Mouse (Mus musculus): ENCODE results near the gene D8Ertd738e. TPM values are rescaled to one million over a fixed set of nuclear protein-coding genes. Genes with fewer than 3 reads are reported as not detected.
A peak's percentile ranks its signal among the peaks of the same experiment; 100 is the strongest.

D8Ertd738e gene
- polyA plus RNA-seq, 1 experiment from 2014 or later, result 339 TPM

DNA sequence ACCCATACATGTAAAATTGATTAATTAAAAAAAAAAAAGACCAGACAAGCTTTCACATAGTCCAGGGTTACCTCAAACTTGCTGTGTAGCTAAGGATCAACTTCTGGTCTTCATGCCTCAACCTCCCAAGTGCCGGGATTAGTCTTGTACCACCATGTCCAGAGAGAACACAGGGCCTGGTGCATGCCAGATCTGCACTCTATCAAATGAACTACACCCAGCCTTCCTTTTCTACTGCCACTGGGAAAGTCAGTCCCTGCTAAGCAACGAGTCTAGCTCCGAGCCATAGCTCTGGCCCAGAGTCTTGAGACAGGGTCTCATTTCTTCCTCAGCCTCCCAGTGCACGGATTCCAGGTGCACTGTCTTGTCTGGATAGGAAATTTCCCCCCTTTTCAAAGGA, 36.2 kb downstream of the D8Ertd738e start:
- H3K36me3 ChIP-seq (ENCODE audit: insufficient read depth, low read length), result peaks cover 48% of the 10 kb centered on the region
- H3K4me3 ChIP-seq (ENCODE audit: low read depth, low read length), result no peak overlapping the region
- H3K4me2 ChIP-seq (replicated peaks; ENCODE audit: low read depth, low read length), result no peak overlapping the region
- H3K27me3 ChIP-seq (replicated peaks; ENCODE audit: insufficient read depth, low read length), result no peaks in the 10 kb centered on the region
- ATAC-seq, result no peak
- H3K27ac ChIP-seq (ENCODE audit: low read length), result no peak overlapping the region
- H3K9me3 ChIP-seq (ENCODE audit: low read length), result no peaks in the 10 kb centered on the region
- H3K4me1 ChIP-seq (ENCODE audit: insufficient read depth, low read depth, low read length), result no peaks in the 10 kb centered on the region
- no peak overlapping the region for H3K9ac ChIP-seq (replicated peaks; ENCODE audit: low read depth)
- no peak for DNase-seq (ENCODE audit: low spot score)
- TF ChIP-seq CTCF (IDR thresholded peaks at IDR 0.05) (no peak), EP300 (IDR thresholded peaks at IDR 0.05) (no peak)
- 88% methylated on average over 4 of the region's 4 CpGs for WGBS

GRCm38 (mm10) chr8:84211881-84212563, 37.5 kb downstream of the D8Ertd738e start:
- 80% methylated on average over 31 of the region's 31 CpGs for WGBS
- peaks cover 43% of the 10 kb centered on the region for H3K36me3 ChIP-seq (ENCODE audit: insufficient read depth, low read length)
- DNase-seq (ENCODE audit: low spot score), result no peak
- no peak overlapping the region for H3K4me2 ChIP-seq (replicated peaks; ENCODE audit: low read depth, low read length)
- no peak overlapping the region for H3K9ac ChIP-seq (replicated peaks; ENCODE audit: low read depth)
- H3K27ac ChIP-seq (ENCODE audit: low read length), result no peak overlapping the region
- H3K9me3 ChIP-seq (ENCODE audit: low read length), result no peaks in the 10 kb centered on the region
- no peaks in the 10 kb centered on the region for H3K27me3 ChIP-seq (replicated peaks; ENCODE audit: insufficient read depth, low read length)
- H3K4me1 ChIP-seq (ENCODE audit: insufficient read depth, low read depth, low read length), result no peaks in the 10 kb centered on the region; the same call in 1 of the 2 replicates
- ATAC-seq, result no peak
- TF ChIP-seq EP300 (IDR thresholded peaks at IDR 0.05) (no peak), CTCF (IDR thresholded peaks at IDR 0.05) (no peak)
- H3K4me3 ChIP-seq (ENCODE audit: low read depth, low read length), result no peak overlapping the region

DNA sequence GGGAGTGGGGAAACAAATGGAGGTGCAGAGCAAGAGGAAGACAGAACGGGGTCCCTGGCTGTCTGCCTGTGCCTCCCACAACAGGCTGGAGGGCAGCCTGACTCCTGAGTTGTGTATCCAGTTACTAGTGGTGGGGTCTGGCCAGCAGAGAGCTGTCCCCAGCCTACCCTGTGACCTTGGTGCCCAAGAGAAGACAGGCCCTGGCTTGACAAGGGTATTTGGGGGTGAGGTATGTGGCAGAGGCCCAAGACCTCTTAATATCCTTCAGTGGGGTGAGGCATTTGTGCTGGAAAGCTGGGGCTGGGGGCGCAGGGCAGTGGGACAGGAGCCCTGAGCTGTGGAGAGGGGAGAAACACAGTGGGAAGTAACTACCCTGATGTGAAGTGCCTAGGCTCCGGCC, 38.3 kb downstream of the D8Ertd738e start:
- TF ChIP-seq CTCF (IDR thresholded peaks at IDR 0.05) (no peak), EP300 (IDR thresholded peaks at IDR 0.05) (no peak)
- Histone ChIP-seq H3K36me3 (ENCODE audit: insufficient read depth, low read length) (peaks cover 45% of the 10 kb centered on the region), H3K9ac (replicated peaks; ENCODE audit: low read depth) (no peak overlapping the region), H3K27ac (ENCODE audit: low read length) (no peak overlapping the region), H3K4me2 (replicated peaks; ENCODE audit: low read depth, low read length) (no peak overlapping the region), H3K4me3 (ENCODE audit: low read depth, low read length) (no peak overlapping the region), H3K9me3 (ENCODE audit: low read length) (no peaks in the 10 kb centered on the region), H3K27me3 (replicated peaks; ENCODE audit: insufficient read depth, low read length) (no peaks in the 10 kb centered on the region), H3K4me1 (ENCODE audit: insufficient read depth, low read depth, low read length) (no peaks in the 10 kb centered on the region; the same call in 1 of the 2 replicates)
- no peak for DNase-seq (ENCODE audit: low spot score)
- 93% methylated on average over 3 of the region's 3 CpGs for WGBS
- ATAC-seq, result no peak

DNA sequence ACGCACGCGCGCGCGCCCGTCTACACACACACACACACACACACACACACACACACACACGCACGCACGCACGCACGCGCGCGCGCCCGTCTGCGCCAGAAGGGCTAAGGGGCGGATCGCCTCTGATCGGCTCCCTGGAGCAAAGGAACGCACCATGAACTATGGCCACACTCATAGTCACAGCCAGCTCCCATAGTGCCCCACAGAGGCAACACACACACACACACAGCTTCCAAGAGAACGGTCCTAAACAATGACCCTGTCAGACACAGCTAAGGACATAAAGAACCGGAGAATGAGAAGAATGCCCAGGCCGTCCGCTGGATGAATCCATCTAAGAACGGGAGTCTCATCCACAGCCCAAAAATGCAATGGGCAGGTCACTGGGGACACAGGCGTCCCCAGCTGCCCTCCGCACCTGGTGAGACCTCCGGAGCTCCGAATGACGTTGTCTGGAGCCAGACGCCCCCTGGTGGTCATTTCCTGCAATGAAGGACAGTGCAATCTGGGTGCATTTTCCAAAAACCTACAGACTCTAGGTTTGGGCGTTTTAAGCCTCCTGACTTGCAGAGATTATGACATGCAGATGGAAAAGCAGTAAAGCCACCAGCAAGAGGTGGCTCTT, 39.2 kb downstream of the D8Ertd738e start:
- ATAC-seq (peak; percentile 43), DNase-seq (ENCODE audit: low spot score) (peak; percentile 76)
- no peaks in the 10 kb centered on the region for H3K9me3 ChIP-seq (ENCODE audit: low read length)
- H3K27me3 ChIP-seq (replicated peaks; ENCODE audit: insufficient read depth, low read length), result no peaks in the 10 kb centered on the region
- H3K9ac ChIP-seq (replicated peaks; ENCODE audit: low read depth), result no peak overlapping the region
- no peak overlapping the region for H3K4me2 ChIP-seq (replicated peaks; ENCODE audit: low read depth, low read length)
- H3K4me3 ChIP-seq (ENCODE audit: low read depth, low read length), result no peak overlapping the region
- 60% methylated on average over 32 of the region's 34 CpGs for WGBS
- H3K4me1 ChIP-seq (ENCODE audit: insufficient read depth, low read depth, low read length), result no peaks in the 10 kb centered on the region; the same call in 1 of the 2 replicates
- 0 out of 2 replicates have a peak overlapping the region, but pooled peaks have one; percentile 1 for H3K27ac ChIP-seq (ENCODE audit: low read length)
- TF ChIP-seq CTCF (IDR thresholded peaks at IDR 0.05) (peak; percentile 91), EP300 (IDR thresholded peaks at IDR 0.05) (no peak)
- peaks cover 45% of the 10 kb centered on the region for H3K36me3 ChIP-seq (ENCODE audit: insufficient read depth, low read length)

DNA sequence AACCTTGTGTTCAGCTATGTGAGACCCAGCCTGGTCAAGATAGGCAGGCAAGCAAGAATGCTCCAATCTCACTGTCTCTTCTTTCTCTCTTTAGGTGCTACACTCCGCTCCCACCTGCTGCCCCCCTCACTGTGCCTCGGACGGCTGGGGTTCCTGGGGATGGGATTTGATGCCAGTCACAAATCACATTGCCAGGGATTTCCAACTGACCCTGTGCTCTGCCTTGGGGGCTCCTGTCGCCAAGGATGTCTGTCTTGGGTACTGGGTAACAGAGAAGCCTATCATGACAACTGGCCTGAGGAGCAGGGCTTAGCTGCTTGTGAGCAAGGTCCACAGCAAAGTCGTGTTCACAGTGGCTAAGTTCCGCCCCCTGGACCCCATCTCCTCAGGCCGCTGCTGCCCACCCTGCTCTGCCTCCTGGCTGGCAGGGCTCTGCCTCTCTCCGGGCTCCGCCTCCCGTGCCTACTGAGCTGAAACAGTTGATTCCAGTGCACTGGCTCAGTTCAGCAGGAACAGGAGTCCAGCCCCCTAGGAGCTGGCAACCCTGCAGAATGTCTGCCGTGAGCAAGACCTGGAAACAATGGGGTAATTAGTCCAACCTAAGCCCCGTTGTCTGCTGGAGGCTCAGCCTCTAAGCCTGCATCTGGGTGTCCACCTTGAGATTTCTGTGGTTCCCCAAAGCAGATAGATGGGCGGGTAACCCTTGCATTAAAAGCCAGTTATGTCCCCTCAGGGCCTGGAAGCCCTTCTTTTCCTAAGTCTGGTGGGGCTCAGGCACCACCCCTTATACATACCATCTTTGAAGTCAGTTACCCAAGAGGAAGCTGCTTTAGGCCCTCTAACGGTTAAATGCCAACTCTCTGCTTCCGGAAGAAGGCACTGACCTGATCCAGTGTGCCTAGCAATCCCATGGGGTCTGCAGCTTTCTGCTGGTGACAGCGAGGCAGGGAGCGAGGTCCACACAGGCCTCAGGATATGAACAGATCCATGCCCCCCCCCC, 40.8 kb downstream of the D8Ertd738e start:
- H3K9ac ChIP-seq (replicated peaks; ENCODE audit: low read depth), result no peak overlapping the region
- TF ChIP-seq EP300 (IDR thresholded peaks at IDR 0.05) (no peak), CTCF (IDR thresholded peaks at IDR 0.05) (no peak)
- DNase-seq (ENCODE audit: low spot score) (no peak), ATAC-seq (no peak)
- no peak overlapping the region for H3K4me3 ChIP-seq (ENCODE audit: low read depth, low read length)
- no peak overlapping the region for H3K4me2 ChIP-seq (replicated peaks; ENCODE audit: low read depth, low read length)
- H3K4me1 ChIP-seq (ENCODE audit: insufficient read depth, low read depth, low read length), result peaks cover 2% of the 10 kb centered on the region
- no peaks in the 10 kb centered on the region for H3K9me3 ChIP-seq (ENCODE audit: low read length)
- no peaks in the 10 kb centered on the region for H3K27me3 ChIP-seq (replicated peaks; ENCODE audit: insufficient read depth, low read length)
- 64% methylated on average over 17 of the region's 17 CpGs for WGBS
- H3K27ac ChIP-seq (ENCODE audit: low read length), result peak overlapping the region; percentile 57
- peaks cover 36% of the 10 kb centered on the region for H3K36me3 ChIP-seq (ENCODE audit: insufficient read depth, low read length)

GRCm38 (mm10) chr8:84207811-84208210, 41.7 kb downstream of the D8Ertd738e start:
- Histone ChIP-seq H3K9ac (replicated peaks; ENCODE audit: low read depth) (no peak overlapping the region), H3K27ac (ENCODE audit: low read length) (peak overlapping the region; percentile 66), H3K4me1 (ENCODE audit: insufficient read depth, low read depth, low read length) (peaks cover 4% of the 10 kb centered on the region), H3K27me3 (replicated peaks; ENCODE audit: insufficient read depth, low read length) (no peaks in the 10 kb centered on the region), H3K36me3 (ENCODE audit: insufficient read depth, low read length) (peaks cover 32% of the 10 kb centered on the region; the same call in 1 of the 2 replicates), H3K9me3 (ENCODE audit: low read length) (no peaks in the 10 kb centered on the region), H3K4me3 (ENCODE audit: low read depth, low read length) (no peak overlapping the region), H3K4me2 (replicated peaks; ENCODE audit: low read depth, low read length) (0 out of 2 replicates have a peak overlapping the region, but pooled peaks have one; percentile 15)
- WGBS, result 51% methylated on average over 7 of the region's 7 CpGs
- ATAC-seq (peak; percentile 34), DNase-seq (ENCODE audit: low spot score) (peak; percentile 87)
- TF ChIP-seq EP300 (IDR thresholded peaks at IDR 0.05) (peak; percentile 76), CTCF (IDR thresholded peaks at IDR 0.05) (peak; percentile 13; the same call in 1 of the 2 replicates)
